Mouse (Mus musculus): Measurements from ENCODE around the gene Frmd3. TPM values are rescaled to one million over a fixed set of nuclear protein-coding genes. Genes with fewer than 3 reads are reported as not detected.

Frmd3 gene
- polyA plus RNA-seq, 1 experiment from 2014 or later, result 1.5 TPM

GRCm38 (mm10) chr4:74222360-74222759 is 209.1 kb downstream of the Frmd3 start:
- no peaks in the 10 kb centered on the region for H3K27me3 ChIP-seq (ENCODE audit: low read depth, poor library complexity, severe bottlenecking)
- no peak overlapping the region for H3K27ac ChIP-seq (replicated peaks)
- no peak for DNase-seq (ENCODE audit: low spot score)
- H3K4me3 ChIP-seq, result no peak overlapping the region
- no peaks in the 10 kb centered on the region for H3K36me3 ChIP-seq
- no peaks in the 10 kb centered on the region for H3K4me1 ChIP-seq
- 43% methylated on average over 3 of the region's 3 CpGs for WGBS
- H3K9me3 ChIP-seq (replicated peaks), result no peaks in the 10 kb centered on the region

DNA sequence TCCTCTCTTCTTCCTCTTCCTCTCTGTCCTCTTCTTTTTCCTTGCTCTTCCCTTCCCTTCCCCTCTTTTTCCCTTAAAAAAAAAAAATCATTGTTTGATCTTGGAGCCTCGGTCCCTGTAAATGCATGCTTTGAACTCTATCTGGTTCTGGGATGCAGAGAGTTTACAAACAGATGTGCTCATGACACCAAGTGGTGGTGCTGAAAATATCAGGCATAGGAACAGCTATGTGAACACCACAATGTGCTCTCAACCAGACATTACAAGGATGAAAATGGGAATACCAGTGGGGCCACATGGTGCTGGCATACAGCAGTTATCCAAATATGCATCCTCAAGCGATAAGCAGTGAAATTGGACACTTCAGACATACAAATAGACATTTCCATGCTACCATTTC is 211.0 kb downstream of the Frmd3 start:
- Histone ChIP-seq H3K27me3 (ENCODE audit: low read depth, poor library complexity, severe bottlenecking) (no peaks in the 10 kb centered on the region), H3K9me3 (replicated peaks) (no peaks in the 10 kb centered on the region), H3K27ac (replicated peaks) (no peak overlapping the region), H3K36me3 (no peaks in the 10 kb centered on the region), H3K4me1 (no peaks in the 10 kb centered on the region), H3K4me3 (no peak overlapping the region)
- DNase-seq (ENCODE audit: low spot score), result no peak
- WGBS, result 84% methylated on average over 2 of the region's 2 CpGs

- no peaks in the 10 kb centered on the region for H3K9me3 ChIP-seq (replicated peaks)
- no peaks in the 10 kb centered on the region for H3K27me3 ChIP-seq (ENCODE audit: low read depth, poor library complexity, severe bottlenecking)
- no peaks in the 10 kb centered on the region for H3K4me1 ChIP-seq
- 78% methylated on average over 4 of the region's 4 CpGs for WGBS
- no peak overlapping the region for H3K27ac ChIP-seq (replicated peaks)
- no peaks in the 10 kb centered on the region for H3K36me3 ChIP-seq
- no peak for DNase-seq (ENCODE audit: low spot score)
- no peak overlapping the region for H3K4me3 ChIP-seq
Measured at GRCm38 (mm10) chr4:74230994-74231393, 217.8 kb downstream of the Frmd3 start.

- Histone ChIP-seq H3K27me3 (ENCODE audit: low read depth, poor library complexity, severe bottlenecking) (no peaks in the 10 kb centered on the region), H3K36me3 (no peaks in the 10 kb centered on the region), H3K4me3 (no peak overlapping the region), H3K27ac (replicated peaks) (no peak overlapping the region), H3K4me1 (no peaks in the 10 kb centered on the region), H3K9me3 (replicated peaks) (no peaks in the 10 kb centered on the region)
- 72% methylated on average over 5 of the region's 5 CpGs for WGBS
- DNase-seq (ENCODE audit: low spot score), result peak; percentile 31
Measured at GRCm38 (mm10) chr4:74231405-74231804, 218.2 kb downstream of the Frmd3 start.

DNA sequence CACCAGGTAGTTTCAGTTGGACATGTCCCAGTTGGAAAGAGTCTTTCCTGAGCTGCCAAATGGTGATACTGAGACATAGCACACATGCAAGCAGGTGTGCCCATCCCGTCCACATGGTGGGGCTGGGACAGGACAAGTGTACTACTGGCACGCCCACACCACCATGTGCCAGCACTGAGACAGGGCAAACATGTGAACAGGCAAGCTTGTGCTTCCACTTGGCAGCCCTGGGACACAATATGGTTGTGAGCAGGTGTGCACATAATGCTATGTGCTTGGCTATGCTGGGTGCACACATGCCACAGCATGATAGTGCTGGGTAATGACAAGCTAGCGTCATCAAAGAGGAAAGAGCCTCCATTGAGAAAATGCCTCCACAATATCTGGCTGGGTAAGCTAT is 220.3 kb downstream of the Frmd3 start:
- no peak for DNase-seq (ENCODE audit: low spot score)
- Histone ChIP-seq H3K27ac (replicated peaks) (no peak overlapping the region), H3K4me1 (no peaks in the 10 kb centered on the region), H3K9me3 (replicated peaks) (no peaks in the 10 kb centered on the region), H3K4me3 (no peak overlapping the region), H3K36me3 (no peaks in the 10 kb centered on the region), H3K27me3 (ENCODE audit: low read depth, poor library complexity, severe bottlenecking) (no peaks in the 10 kb centered on the region)
- 92% methylated on average over 3 of the region's 3 CpGs for WGBS

GRCm38 (mm10) chr4:74242176-74242575 is 228.9 kb downstream of the Frmd3 start, which contains the start of gene Kdm4c:
Gene Kdm4c, plus strand, starts transcription at chr4:74242497.
- H3K9me3 ChIP-seq (replicated peaks), result no peaks in the 10 kb centered on the region
- no peak within 1 kb of the TSS for H3K27ac ChIP-seq (replicated peaks)
- 83% methylated on average over 1 of the region's 1 CpGs for WGBS
- no peak for DNase-seq (ENCODE audit: low spot score)
- no peaks in the 10 kb centered on the region for H3K36me3 ChIP-seq
- no peaks in the 10 kb centered on the region for H3K4me1 ChIP-seq
- no peaks in the 10 kb centered on the region for H3K27me3 ChIP-seq (ENCODE audit: low read depth, poor library complexity, severe bottlenecking)
- H3K4me3 ChIP-seq, result no peak within 1 kb of the TSS

Other genes with a start within 250 kb of the Frmd3 start
- gene Rasef, start 222.4 kb upstream of the Frmd3 start, polyA plus RNA-seq (2016; fragmentation: Nextera tagmentation; extraction: Ambion mirVana), result 0.30 and 0.35 TPM in 2 replicates
- not detected in 2 replicates for gene Gm11758, start 137.2 kb upstream of the Frmd3 start, polyA plus RNA-seq (2016; fragmentation: Nextera tagmentation; extraction: Ambion mirVana)
- not detected in 2 replicates for gene Gm11757, start 122.3 kb upstream of the Frmd3 start, polyA plus RNA-seq (2016; fragmentation: Nextera tagmentation; extraction: Ambion mirVana)
- not detected in 2 replicates for gene Gm13871, start 107.5 kb upstream of the Frmd3 start, polyA plus RNA-seq (2016; fragmentation: Nextera tagmentation; extraction: Ambion mirVana)
- not detected in 2 replicates for gene Gm11756, start 92.7 kb upstream of the Frmd3 start, polyA plus RNA-seq (2016; fragmentation: Nextera tagmentation; extraction: Ambion mirVana)
- not detected in 2 replicates for gene 2310002L09Rik, start 62.6 kb upstream of the Frmd3 start, polyA plus RNA-seq (2016; fragmentation: Nextera tagmentation; extraction: Ambion mirVana)
- 9.5 and 12.5 TPM in 2 replicates for gene Kdm4c, start 229.1 kb downstream of the Frmd3 start, polyA plus RNA-seq (2016; fragmentation: Nextera tagmentation; extraction: Ambion mirVana)